Mouse (Mus musculus): ENCODE results near the gene Lrrc75b.
A peak's percentile ranks its signal among the peaks of the same experiment; 100 is the strongest.
"Not testable (repeated sequence)": the region's sequence is repeated elsewhere in the genome, so short reads cannot be mapped to it uniquely, and the experiment has no call there.

Gene Lrrc75b

GRCm38 (mm10) chr10:75530322-75530721, 29.8 kb downstream of the Lrrc75b start:
- DNase-seq, result no peak

DNA sequence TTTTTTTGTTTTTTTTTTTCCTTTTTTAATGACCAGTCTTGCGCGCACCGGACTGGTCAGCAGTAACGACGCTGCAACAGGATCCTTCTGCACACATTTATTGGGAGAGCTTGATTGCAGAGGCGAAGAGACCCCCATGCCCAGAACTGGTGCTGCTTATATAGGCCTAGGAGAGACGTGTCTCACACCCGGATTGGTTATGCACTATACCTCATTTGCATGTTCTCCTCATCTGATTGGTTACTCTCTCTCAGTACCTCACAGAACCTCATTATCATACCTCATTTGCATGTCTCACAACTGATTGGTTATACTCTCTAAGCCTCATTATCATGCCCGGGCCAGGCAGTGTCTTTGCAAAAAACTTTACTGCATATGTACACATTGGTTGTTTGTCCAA, 34.7 kb downstream of the Lrrc75b start:
- not testable (repeated sequence) for DNase-seq

- no peak for DNase-seq
Observed at GRCm38 (mm10) chr10:75521643-75522042, 38.5 kb downstream of the Lrrc75b start.

GRCm38 (mm10) chr10:75520581-75520980, 39.5 kb downstream of the Lrrc75b start:
- DNase-seq, result no peak

DNA sequence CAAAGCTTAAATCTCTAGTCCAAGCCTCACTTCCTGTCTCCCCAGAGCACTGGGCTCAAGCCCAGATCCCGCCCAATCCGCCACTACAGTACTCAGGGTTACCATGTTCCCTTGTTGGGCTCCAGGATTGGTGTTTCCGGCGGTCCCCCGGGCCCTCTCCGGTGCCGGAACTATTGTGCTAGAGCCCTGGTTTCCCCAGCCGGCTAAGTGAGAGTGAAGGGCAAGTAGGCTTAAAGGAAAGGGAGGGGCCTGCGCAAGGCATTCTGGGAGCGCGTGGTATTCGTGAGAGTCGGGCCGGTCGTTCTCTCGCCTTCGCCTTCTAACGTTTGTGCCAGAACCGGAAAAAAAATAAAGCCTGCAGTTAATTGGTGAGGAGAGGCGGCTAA, 42.4 kb downstream of the Lrrc75b start, which contains the start of gene Gucd1:
TSS of gene Gucd1 (minus strand) at position 215 of the 386 bp plus-strand sequence.
- DNase-seq, result peak; percentile 98

- peak; percentile 97 for DNase-seq
Observed at GRCm38 (mm10) chr10:75517073-75517757, 42.9 kb downstream of the Lrrc75b start, which contains the start of gene Snrpd3. Snrpd3 (plus strand) TSS chr10:75517551.

DNA sequence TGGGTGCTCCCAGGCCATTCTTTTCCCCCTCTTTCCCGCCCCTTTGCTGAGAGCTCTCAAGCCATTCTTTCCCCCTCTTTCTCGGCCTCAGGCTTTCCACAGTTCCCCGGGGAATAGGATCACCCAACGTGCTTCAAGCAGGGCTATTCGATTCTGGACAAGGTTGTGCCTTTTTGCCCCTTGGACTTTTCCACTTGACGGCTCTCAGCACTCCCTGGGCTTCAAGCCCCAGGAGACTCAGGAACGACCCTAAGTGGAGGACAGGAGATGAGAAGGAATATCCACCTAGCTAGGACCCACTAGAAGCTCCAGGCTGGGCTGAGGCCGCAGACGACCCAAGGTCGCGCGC, 43.4 kb downstream of the Lrrc75b start:
- no peak for DNase-seq

DNA sequence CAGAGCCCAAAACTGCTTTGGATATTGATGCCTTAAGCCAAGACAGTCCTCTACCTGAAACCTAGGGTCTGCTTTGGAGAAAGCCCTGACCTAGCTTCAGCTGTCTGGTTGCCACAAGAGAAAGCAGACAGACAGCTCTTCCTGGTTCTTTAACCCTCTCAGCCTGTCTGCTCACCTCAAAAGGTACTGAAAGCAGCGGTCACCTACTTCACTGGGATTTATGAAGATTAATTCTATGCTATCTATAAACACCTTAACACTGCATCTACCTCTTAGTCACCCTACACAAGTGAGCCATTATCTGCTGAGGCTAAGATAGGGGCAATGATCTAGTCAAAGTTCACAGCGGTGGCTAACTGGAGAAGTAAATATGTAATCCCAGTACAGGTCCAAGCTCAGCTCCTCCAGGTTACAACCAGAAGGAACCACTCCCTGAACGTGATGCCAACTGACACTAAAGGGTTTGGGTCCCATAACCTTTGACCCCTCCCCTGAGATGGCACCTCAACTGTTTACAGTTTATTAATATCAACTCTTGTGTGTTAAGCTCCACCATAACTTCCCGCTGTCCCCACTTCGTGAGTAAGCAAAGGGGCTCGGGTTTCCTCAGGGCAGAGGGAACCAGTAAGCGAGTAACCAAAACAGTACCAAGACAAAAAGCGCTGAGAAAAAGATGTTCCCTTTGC, 43.9 kb downstream of the Lrrc75b start:
- no peak for DNase-seq

DNA sequence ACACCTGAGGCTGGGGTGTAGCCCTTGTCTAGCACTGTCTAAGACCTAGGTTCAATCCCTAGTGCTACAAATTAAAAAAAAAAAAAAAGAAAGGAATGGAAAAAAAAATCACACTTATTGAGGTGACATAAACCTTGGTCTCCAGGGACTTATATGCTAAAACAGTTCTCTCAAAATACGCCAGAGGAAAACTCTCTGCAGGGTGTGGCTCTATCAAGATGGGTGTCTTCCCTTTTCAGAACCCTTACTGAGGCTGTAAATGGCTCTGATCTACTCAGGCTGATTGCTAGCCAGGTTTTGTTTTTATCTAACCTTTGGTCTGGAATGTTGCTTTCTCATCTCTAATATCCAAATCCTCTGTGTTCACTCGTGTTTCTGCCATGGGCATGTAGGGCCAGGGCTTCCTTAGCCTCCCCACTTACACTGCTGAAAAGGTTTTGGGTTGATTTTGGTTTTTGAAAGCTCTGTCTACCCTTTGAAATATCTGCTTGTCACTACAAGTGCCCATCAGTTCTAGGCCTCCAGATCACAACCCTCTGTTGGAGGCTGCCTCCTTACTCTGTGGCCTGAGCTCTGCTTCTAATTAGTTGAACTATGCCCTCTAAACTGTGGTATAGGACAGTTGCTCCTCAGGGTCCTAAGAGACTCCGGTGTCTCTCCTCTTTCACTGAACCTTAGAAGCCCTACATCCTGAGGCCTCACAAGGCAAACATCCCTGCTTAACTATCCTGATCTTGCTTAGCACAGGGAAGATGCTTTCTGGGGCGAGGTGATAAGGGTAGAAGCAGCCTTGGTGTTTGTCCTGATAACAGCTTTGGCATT, 44.7 kb downstream of the Lrrc75b start:
- no peak for DNase-seq

DNA sequence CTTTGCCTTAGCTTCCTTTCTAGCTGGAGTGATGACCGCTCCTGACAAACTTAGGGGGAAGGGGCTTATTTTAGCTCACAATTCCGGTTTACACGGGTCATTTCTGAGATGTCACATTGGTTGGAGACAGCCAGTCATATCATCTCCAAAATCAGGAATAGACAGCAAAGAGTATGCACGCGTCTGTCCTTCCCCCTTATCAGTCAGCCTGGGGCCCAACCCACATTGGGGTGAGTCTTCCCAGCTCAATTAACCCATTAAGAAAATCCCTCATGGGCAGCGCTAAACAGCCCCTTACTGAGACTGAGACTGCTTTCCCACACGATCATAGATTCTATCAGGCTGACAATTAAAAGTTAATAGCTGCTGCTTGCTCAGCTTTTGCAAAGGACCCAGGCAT, 45.8 kb downstream of the Lrrc75b start:
- DNase-seq, result no peak

- no peak for DNase-seq
Observed at GRCm38 (mm10) chr10:75513306-75514067, 46.6 kb downstream of the Lrrc75b start.

DNA sequence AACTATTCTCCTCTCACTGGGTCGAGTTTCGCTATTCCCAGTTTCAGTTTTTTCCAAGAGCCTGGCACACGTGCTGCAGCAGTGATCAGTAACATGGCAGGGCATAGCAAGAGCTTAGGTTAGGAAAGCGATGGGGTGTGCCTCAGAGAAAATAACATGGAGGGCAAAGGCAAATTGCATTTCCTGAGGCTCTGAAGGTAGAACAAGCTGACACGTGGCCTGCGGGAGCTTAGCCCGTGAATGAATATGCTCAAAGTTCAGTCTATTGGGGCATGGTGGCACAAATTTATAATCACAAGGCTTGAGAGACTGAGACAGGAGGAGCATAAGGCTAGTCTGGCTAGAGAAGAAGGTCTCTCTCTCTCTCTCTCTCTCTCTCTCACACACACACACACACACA, 47.3 kb downstream of the Lrrc75b start:
- no peak for DNase-seq

GRCm38 (mm10) chr10:75511897-75512296, 48.2 kb downstream of the Lrrc75b start:
- no peak for DNase-seq

DNA sequence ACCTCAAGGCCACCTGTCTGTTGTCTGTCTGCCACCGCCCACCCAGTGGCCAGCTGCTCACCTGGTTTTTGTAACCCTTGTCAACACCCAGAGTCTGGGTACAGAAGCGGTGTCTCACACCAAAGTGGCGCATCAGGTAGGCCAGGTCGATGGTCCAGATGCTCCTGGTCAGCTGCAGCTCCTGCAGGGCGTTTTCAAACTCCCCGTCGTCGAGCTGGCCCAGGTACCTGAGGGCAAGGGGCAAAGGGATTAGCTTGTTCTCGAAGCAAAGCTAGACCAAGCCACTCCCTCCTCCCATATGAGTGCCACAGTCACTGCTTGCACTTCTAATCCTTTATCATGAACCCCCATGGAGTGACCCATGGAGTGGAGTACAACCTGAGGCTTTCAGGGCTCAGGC, 49.1 kb downstream of the Lrrc75b start:
- DNase-seq, result no peak

DNA sequence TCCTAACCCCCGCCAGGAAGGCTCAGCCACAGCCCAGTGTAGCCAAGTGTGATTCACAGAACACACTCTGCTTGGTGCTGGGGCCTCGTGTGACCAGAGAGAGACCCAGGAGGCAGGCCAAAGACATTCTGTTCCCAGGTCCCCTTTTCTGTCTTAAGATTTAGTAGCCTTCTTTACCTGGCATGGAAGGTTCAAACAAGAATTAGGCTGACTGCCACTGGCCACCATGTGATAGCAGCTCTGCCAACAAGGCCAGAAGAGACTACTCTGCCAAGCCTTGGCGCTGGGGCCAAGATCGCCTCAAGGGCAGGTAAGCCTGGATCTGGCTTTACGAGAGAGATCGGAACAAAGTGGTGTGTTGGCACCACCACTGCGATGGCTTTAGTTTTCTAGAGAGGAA, 49.7 kb downstream of the Lrrc75b start:
- no peak for DNase-seq

DNA sequence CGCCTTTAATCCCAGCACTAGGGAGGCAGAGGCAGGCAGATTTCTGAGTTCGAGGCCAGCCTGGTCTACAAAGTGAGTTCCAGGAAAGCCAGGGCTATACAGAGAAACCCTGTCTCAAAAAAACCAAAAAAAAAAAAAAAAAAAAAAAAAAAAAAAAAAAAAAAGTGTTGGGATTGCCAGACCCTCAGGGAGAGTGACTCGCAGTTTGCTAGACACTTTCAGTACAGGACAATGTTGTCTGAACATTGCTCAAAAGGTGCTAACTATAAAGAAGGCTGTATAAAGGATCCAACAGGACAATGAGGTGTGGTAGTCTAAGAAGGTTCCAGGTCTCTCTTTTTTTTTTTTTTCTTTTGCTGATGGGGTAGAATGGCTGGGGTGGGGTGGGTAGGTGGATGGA, 54.2 kb downstream of the Lrrc75b start:
- not testable (repeated sequence) for DNase-seq

DNA sequence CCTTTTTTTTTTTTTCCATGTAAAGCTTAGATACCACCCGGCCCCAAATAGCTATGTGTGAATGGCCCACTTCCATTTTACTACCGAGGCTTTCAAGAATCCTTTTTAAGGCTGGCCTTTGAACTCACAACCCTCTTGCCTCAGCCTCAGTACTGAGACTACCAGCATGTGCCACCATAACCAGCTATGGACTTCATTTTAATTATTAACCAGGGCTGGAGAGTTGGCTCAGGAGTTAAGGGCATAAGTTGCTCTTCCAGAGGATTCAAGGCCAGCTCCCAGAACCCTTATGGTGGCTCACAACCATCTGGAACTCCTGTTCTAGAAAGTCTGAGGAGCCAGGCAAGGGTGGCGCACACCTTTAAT, 55.0 kb downstream of the Lrrc75b start:
- no peak for DNase-seq

GRCm38 (mm10) chr10:75504234-75505129, 55.6 kb downstream of the Lrrc75b start:
- peak; percentile 67 for DNase-seq

DNA sequence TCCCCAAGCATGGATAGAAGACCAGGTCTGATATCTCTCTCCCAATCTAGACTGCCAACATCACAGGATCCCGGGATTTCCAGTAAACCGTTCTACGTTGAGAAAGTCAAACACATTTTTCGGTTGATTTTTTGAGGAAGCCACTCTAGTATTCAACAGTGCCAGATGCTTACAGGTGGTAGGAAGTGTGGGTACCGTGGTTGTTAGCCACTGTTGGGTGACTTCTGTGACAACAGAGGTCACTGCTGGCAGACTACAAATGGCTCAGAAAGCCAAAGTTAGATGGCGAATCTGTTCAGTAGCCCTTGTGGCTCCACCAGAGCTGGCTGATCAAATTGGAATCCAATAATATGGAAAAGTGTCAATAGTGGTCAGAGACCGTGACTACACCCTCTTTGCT, 56.4 kb downstream of the Lrrc75b start:
- no peak for DNase-seq

GRCm38 (mm10) chr10:75501641-75502040, 58.5 kb downstream of the Lrrc75b start:
- peak; percentile 51 for DNase-seq

DNA sequence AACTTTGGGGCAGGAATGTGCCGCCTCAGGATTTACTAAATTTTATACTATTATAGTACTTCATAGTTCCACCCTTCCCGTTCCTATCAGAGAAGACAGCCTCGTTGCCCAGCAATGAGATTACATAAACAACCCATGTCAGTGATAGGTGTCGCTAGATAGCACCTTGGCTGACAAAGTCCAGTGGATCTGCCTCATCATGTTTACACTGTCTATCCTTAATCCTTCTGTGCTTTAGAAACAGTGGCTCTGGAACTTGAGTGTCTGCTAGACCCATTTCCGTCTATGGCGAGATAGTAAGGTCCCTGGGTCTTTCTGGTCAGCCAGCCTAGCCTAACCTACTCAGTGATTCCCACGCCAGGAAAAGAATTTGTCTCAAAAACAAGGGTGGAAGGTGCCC, 59.8 kb downstream of the Lrrc75b start:
- no peak for DNase-seq
